Comparison of ENCODE assay signal across 8 mouse cellular contexts in the genomic region with DNA sequence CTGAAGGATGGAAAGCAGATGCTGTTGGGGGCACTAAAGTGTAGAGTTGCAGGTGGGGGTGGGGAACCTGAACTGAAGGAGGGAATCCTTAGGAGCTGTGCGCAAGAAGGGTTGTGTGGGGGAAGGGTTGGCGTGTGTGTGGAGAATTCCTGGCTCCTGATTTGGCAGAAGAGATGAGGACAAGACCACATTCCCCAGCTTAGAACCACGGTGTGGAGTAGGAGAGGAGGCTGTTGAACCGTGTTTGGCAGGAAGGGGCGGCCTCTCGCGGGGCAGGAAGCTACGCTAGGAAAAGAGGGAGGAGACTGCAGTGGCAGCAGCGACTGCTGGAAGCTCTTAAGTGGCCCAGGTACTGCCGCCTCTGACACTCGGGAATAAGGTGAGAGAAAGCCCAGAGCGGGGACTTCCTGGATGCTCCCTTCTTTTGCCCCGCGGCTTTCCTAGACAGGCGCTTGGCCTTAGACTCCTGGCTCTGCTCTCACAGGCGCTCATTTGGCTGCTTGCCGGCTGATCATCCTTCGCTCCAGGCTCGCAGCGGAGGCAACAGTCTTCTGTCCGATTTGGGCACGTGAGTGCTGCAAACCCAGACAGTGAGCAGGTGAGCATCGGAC. TPM values are rescaled to one million over a fixed set of nuclear protein-coding genes. Genes with fewer than 3 reads are reported as not detected.
A peak's percentile ranks its signal among the peaks of the same experiment; 100 is the strongest.
DNase-seq lines count a peak whose midpoint lies in the region.

A gene (plus strand): TSS at position 275 of the 611 bp plus-strand sequence.

- peak; percentile 67 for DNase-seq in ZHBTc4 (ENCODE audit: low read depth, low spot score)
- DNase-seq in cerebellum, postnatal 14 days, result peak; percentile 73 to 74
- DNase-seq in frontal cortex, postnatal 36 days (ENCODE audit: low spot score in 2 of 2), result peak; percentile 49
- DNase-seq in induced T-regulatory cell, adult 2 months (ENCODE audit: low read depth), result peak; percentile 53
- DNase-seq in left cerebral cortex, adult 18-20 months (ENCODE audit: low spot score in 2 of 2), result peak; percentile 29 to 48
- peak; percentile 41 for DNase-seq in lung, postnatal 25 days (ENCODE audit: low spot score)
- DNase-seq in right cerebral cortex, adult 18-20 months, result peak; percentile 56
- peak; percentile 64 for DNase-seq in yolk sac, embryonic 10.5 days (ENCODE audit: low spot score)

RNA-seq across cellular contexts. Expression of the gene that starts here (rescaled TPM):
- 1 to 10 TPM; 6.6 to 9.4 TPM for total RNA-seq in left cerebral cortex, adult 18-20 months (2021)

Comparison
In these comparisons a context has a peak if more than half of its experiments do, and no peak if none do; other contexts are left out.
1. Peak in every context shown above with its lines: DNase-seq.